Mouse (Mus musculus): ENCODE results near the gene Gngt1. TPM values are rescaled to one million over a fixed set of nuclear protein-coding genes. Genes with fewer than 3 reads are reported as not detected.

Gngt1 gene
- not detected for polyA plus RNA-seq (2017; shearing (Covaris generic))

GRCm38 (mm10) chr6:3993492-3993891 lies at the start of gene Gngt1:
Gene Gngt1, plus strand, starts transcription at chr6:3993792.

GRCm38 (mm10) chr6:3988750-3989149 lies 4.8 kb upstream of the Gngt1 start, which contains the start of gene Tfpi2:
Gene Tfpi2, minus strand, starts transcription at chr6:3988919.

GRCm38 (mm10) chr6:4003890-4004306 lies 10.3 kb downstream of the Gngt1 start, which contains the start of gene Gng11:
Gene Gng11, plus strand, starts transcription at chr6:4003904.

Other genes starting within 250 kb of the Gngt1 start
- gene Calcr, start 229.1 kb upstream of the Gngt1 start, polyA plus RNA-seq (2017; shearing (Covaris generic)), result not detected
- not detected for gene Tfpi2, start 4.9 kb upstream of the Gngt1 start, polyA plus RNA-seq (2017; shearing (Covaris generic))
- not detected for gene Gng11, start 10.1 kb downstream of the Gngt1 start, polyA plus RNA-seq (2017; shearing (Covaris generic))
- 22.7 TPM for gene Bet1, start 93.2 kb downstream of the Gngt1 start, polyA plus RNA-seq (2017; shearing (Covaris generic))

Measured in effector memory CD4-positive, alpha-beta T cell, adult 5 months (primary cell).